ENCODE assay signal across 10 mouse cellular contexts in the genomic region with DNA sequence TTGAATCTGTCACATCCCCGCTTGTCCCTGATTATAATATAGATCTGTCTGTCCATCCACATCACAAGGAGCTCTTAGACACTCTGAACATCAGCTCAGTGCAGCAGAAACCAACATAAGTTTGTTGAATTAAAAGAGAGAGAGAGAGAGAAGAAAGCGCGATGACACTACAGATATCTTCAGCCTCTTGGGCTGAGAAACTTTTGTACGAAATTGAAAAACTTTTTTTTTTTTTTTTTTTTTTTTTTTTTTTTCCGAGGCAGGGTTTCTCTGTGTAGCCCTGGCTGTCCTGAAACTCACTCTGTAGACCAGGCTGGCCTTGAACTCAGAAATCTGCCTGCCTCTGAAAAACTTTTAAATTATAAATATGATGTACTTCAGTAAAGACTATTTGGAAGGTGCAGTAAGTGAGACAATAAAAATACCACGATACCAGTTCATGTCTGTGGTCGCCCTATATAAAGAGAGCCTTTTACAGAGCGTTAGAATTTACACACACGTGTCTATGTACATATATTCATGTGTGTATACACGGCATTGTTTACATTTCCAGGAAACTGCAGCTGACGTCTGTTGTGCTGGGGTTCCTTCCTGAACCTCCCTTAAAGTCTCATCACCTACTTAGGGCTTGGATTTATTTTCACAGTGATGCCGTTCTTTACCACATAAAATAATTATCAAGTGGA. TPM values are rescaled to one million over a fixed set of nuclear protein-coding genes. Genes with fewer than 3 reads are reported as not detected.
DNase-seq lines count a peak whose midpoint lies in the region; ATAC-seq lines count a peak whose summit lies in the region.
"Had no signal": no experiment of that assay in that cellular context is flagged by ENCODE, and none has a peak within 500 bp of the region (broad histone marks: within the 10 kb centered on the region; RNA-seq: fewer than 3 reads in every experiment).

No protein-coding gene starts in this region.

- no peak for DNase-seq in heart, postnatal 4 days
- no peak for DNase-seq in embryo, embryonic 9.5 days (ENCODE audit: extremely low spot score)
- DNase-seq in urinary bladder, adult 2 months (ENCODE audit: low spot score): no peak
- DNase-seq in left cerebral cortex, adult 8-10 months (ENCODE audit: low spot score in 2 of 2): no peak
- DNase-seq: thymus, postnatal 4 days had no signal

- H3K9ac ChIP-seq in heart, embryonic 14.5 days (ENCODE audit: low read length): 0 out of 2 replicates have a peak overlapping the region, but pooled peaks have one; percentile 22
- H3K9ac ChIP-seq in hindbrain, embryonic 16.5 days (ENCODE audit: low read depth, low read length): no peak overlapping the region
- no peak overlapping the region for H3K9ac ChIP-seq in midbrain, embryonic 13.5 days (replicated peaks)

- H3K4me1 ChIP-seq in heart, embryonic 14.5 days (ENCODE audit: control insufficient read depth in 2 of 2, insufficient read depth in 2 of 2, low read length in 2 of 2): peaks cover 0 to 5% of the 10 kb centered on the region in 2 experiments; a peak in 1 of 4 replicates
- no peaks in the 10 kb centered on the region for H3K4me1 ChIP-seq in hindbrain, embryonic 16.5 days (ENCODE audit: control insufficient read depth, insufficient read depth, low read depth, low read length)
- H3K4me1 ChIP-seq in midbrain, embryonic 13.5 days (replicated peaks): peaks cover 5% of the 10 kb centered on the region; the same call in 1 of the 2 replicates

- no peaks in the 10 kb centered on the region for H3K27me3 ChIP-seq in heart, embryonic 14.5 days (ENCODE audit: control insufficient read depth, insufficient read depth, low read length)
- no peaks in the 10 kb centered on the region for H3K27me3 ChIP-seq in hindbrain, embryonic 16.5 days (replicated peaks; ENCODE audit: control insufficient read depth, insufficient read depth, low read length)
- H3K27me3 ChIP-seq in midbrain, embryonic 13.5 days: no peaks in the 10 kb centered on the region

- H3K36me3 ChIP-seq in heart, embryonic 14.5 days (ENCODE audit: control insufficient read depth, insufficient read depth, low read length): no peaks in the 10 kb centered on the region
- no peaks in the 10 kb centered on the region for H3K36me3 ChIP-seq in hindbrain, embryonic 16.5 days (ENCODE audit: control insufficient read depth, insufficient read depth, low read length)
- H3K36me3 ChIP-seq in midbrain, embryonic 13.5 days: no peaks in the 10 kb centered on the region

- H3K9me3 ChIP-seq in heart, embryonic 14.5 days (ENCODE audit: control insufficient read depth, low read length): no peaks in the 10 kb centered on the region
- H3K9me3 ChIP-seq in hindbrain, embryonic 16.5 days (ENCODE audit: control insufficient read depth, low read length): no peaks in the 10 kb centered on the region
- H3K9me3 ChIP-seq in midbrain, embryonic 13.5 days: no peaks in the 10 kb centered on the region

- H3K4me3 ChIP-seq in heart, embryonic 14.5 days (ENCODE audit: control insufficient read depth in 1 of 2, insufficient read depth in 1 of 2, low read depth in 1 of 2, low read length in 2 of 2): peak overlapping the region; percentile 1 to 22; a peak in 1 of 4 replicates
- H3K4me3 ChIP-seq in hindbrain, embryonic 16.5 days (ENCODE audit: low read length): no peak overlapping the region
- H3K4me3 ChIP-seq in midbrain, embryonic 13.5 days (replicated peaks): no peak overlapping the region

- WGBS in heart, embryonic 14.5 days: 43% methylated on average over 12 of the region's 12 CpGs
- 45% methylated on average over 12 of the region's 12 CpGs for WGBS in hindbrain, embryonic 16.5 days
- WGBS in midbrain, embryonic 13.5 days: 44% methylated on average over 12 of the region's 12 CpGs

- ATAC-seq in heart, embryonic 14.5 days (ENCODE audit: insufficient number of reproducible peaks, insufficient read depth, low FRiP score, low read depth): no peak
- 0 out of 2 replicates have a peak, but pooled peaks have one; percentile 5 for ATAC-seq in common myeloid progenitor, adult 5-6 weeks (replicated peaks; ENCODE audit: low read depth, poor library complexity, severe bottlenecking)
- 0 out of 2 replicates have a peak, but pooled peaks have one; percentile 14 for ATAC-seq in hindbrain, embryonic 16.5 days
- no peak for ATAC-seq in midbrain, embryonic 13.5 days

- H3K4me2 ChIP-seq in heart, embryonic 14.5 days (ENCODE audit: low read length): peak overlapping the region; percentile 61
- H3K4me2 ChIP-seq in hindbrain, embryonic 16.5 days (ENCODE audit: low read length): peak overlapping the region; percentile 51
- peak overlapping the region; percentile 34 for H3K4me2 ChIP-seq in midbrain, embryonic 13.5 days (replicated peaks)

- no peak overlapping the region for H3K27ac ChIP-seq in heart, embryonic 14.5 days (replicated peaks in 1 of 2; ENCODE audit: control insufficient read depth in 1 of 2, insufficient read depth in 1 of 2, low read depth in 2 of 2, low read length in 2 of 2)
- H3K27ac ChIP-seq in hindbrain, embryonic 16.5 days (ENCODE audit: low read depth, low read length): no peak overlapping the region
- H3K27ac ChIP-seq in midbrain, embryonic 13.5 days: no peak overlapping the region

RNA-seq across cellular contexts. Expression of a gene that starts 18.4 kb away (rescaled TPM):
- polyA plus RNA-seq in heart, embryonic 14.5 days (2014; fragmentation: Nextera tagmentation; extraction: Ambion mirVana): 0.07 TPM in 1 of 2 replicates, not detected in the other
- under 1 TPM; 0.12 to 0.23 TPM for total RNA-seq in heart, postnatal 4 days (2021)
- not detected in 2 replicates for total RNA-seq in common myeloid progenitor, adult 5-6 weeks (2017)
- polyA plus RNA-seq in hindbrain, embryonic 16.5 days (2015; fragmentation: Nextera tagmentation; extraction: Ambion mirVana): 3.3 and 3.5 TPM in 2 replicates
- 2.5 and 2.7 TPM in 2 replicates for polyA plus RNA-seq in midbrain, embryonic 13.5 days (2015; fragmentation: Nextera tagmentation; extraction: Ambion mirVana)
- polyA plus RNA-seq in urinary bladder, adult 2 months (2012; rRNA removed): 0.12 and 0.38 TPM in 2 replicates
- total RNA-seq in left cerebral cortex, adult 8-10 months (2022): under 1 TPM; 0.35 to 0.98 (median 0.60) TPM
- total RNA-seq: hematopoietic stem cell, adult 5-6 weeks had no signal

Comparison
In these comparisons a context has a peak if more than half of its experiments do, and no peak if none do; other contexts are left out.
1. ATAC-seq: peak in common myeloid progenitor, adult 5-6 weeks (single experiment) and hindbrain, embryonic 16.5 days (single experiment); none in heart, embryonic 14.5 days (single experiment) and midbrain, embryonic 13.5 days (single experiment).
2. H3K4me3 ChIP-seq: peak in heart, embryonic 14.5 days (2 of 2); none in hindbrain, embryonic 16.5 days (single experiment) and midbrain, embryonic 13.5 days (single experiment).
3. Peak in every context shown above with its lines, with median percentiles within 50 percentile points of each other: H3K4me2 ChIP-seq.